Mouse (Mus musculus) C2C12 (cell line): ENCODE results near the gene Zfp329. TPM values are rescaled to one million over a fixed set of nuclear protein-coding genes. Genes with fewer than 3 reads are reported as not detected.

ENCODE experiments used
- H3K27me3 ChIP-seq: one replicate; pipeline ENCODE4 v1.6.1; 2011; ENCODE audit not compliant: control insufficient read depth, insufficient read depth, insufficient read length
- H3K36me3 ChIP-seq: one replicate; pipeline ENCODE4 v1.6.1; 2011; ENCODE audit not compliant: control insufficient read depth, insufficient read depth
- H3K4me3 ChIP-seq: one replicate; pipeline ENCODE4 v1.5.1; 2011; ENCODE audit warnings: mild to moderate bottlenecking, control low read depth; ENCODE audit not compliant: poor library complexity, insufficient read depth, severe bottlenecking
- H3K79me2 ChIP-seq: one replicate; pipeline ENCODE4 v1.6.1; 2011; ENCODE audit not compliant: control insufficient read depth, insufficient read depth
- H3K79me3 ChIP-seq: one replicate; pipeline ENCODE4 v1.6.1; 2011; ENCODE audit warnings: low read depth, control low read depth
- H3ac ChIP-seq: one replicate; pipeline ENCODE3; 2011; ENCODE audit warnings: low read depth; ENCODE audit not compliant: control insufficient read depth, insufficient read length
- CEBPB ChIP-seq: IDR thresholded peaks from one replicate; pipeline ENCODE4 v1.6.1; 2011; ENCODE audit warnings: low read depth, mild to moderate bottlenecking, control low read depth, moderate library complexity
- CTCF ChIP-seq: IDR thresholded peaks from one replicate; pipeline ENCODE4 v1.5.1; 2011; ENCODE audit not compliant: control insufficient read depth, insufficient read depth, insufficient read length
- FOSL1 ChIP-seq: IDR thresholded peaks from one replicate; pipeline ENCODE4 v1.8.0; 2011; ENCODE audit warnings: mild to moderate bottlenecking, low read length; ENCODE audit not compliant: poor library complexity, insufficient read depth, severe bottlenecking
- MAX ChIP-seq: IDR thresholded peaks from one replicate; pipeline ENCODE4 v1.6.1; 2011; ENCODE audit warnings: mild to moderate bottlenecking, control low read depth
- MYOD1 ChIP-seq: IDR thresholded peaks from one replicate; pipeline ENCODE4 v1.6.1; 2011; ENCODE audit warnings: low read depth; ENCODE audit not compliant: control insufficient read depth, insufficient read length
- MYOG ChIP-seq: IDR thresholded peaks from one replicate; pipeline ENCODE4 v1.6.1; 2011; ENCODE audit not compliant: control insufficient read depth, insufficient read length; ENCODE audit errors: extremely low read depth
- USF1 ChIP-seq: IDR thresholded peaks from one replicate; pipeline ENCODE4 v1.6.1; 2011; ENCODE audit warnings: low read depth, mild to moderate bottlenecking, control low read depth, moderate library complexity
- long read RNA-seq, 2 experiments: library from polyadenylated mRNA; unstranded; transcript quantifications; one replicate each; pipeline ENCODE4 v2.0.0; 2019 to 2020
- polyA plus RNA-seq: library from polyadenylated mRNA; unstranded; fragments of >200 nt; fragmentation: generic; extraction: Trizol; gene quantifications from one replicate; pipeline ENCODE4 v1.2.1, GENCODE M21; 2012; ENCODE audit warnings: missing spikeins

The Zfp329 gene
- polyA plus RNA-seq, result 0.75 TPM
- long read RNA-seq, experiment 1, full-length matches to known transcripts, result 1 of 2 reads
- long read RNA-seq, experiment 1, partial matches to known transcripts, result 0 of 2 reads
- long read RNA-seq, experiment 1, other reads (novel, unspliced or antisense), result 1 of 2 reads
- long read RNA-seq, experiment 2, full-length matches to known transcripts, result 4 of 5 reads
- long read RNA-seq, experiment 2, partial matches to known transcripts, result 0 of 5 reads
- long read RNA-seq, experiment 2, other reads (novel, unspliced or antisense), result 1 of 5 reads

- TF ChIP-seq MYOG (no peak), MYOD1 (no peak)
Observed at GRCm38 (mm10) chr7:12818521-12819295, at the start of gene Zfp329. Zfp329 (minus strand) TSS chr7:12818858.

GRCm38 (mm10) chr7:12835779-12836178 lies 17.1 kb upstream of the Zfp329 start:
- H3K4me3 ChIP-seq, result no peak overlapping the region
- H3ac ChIP-seq, result no peak overlapping the region
- peaks cover 19% of the 10 kb centered on the region for H3K36me3 ChIP-seq
- H3K27me3 ChIP-seq, result no peaks in the 10 kb centered on the region
- TF ChIP-seq MYOD1 (no peak), MYOG (no peak), FOSL1 (no peak), MAX (no peak), CEBPB (no peak), USF1 (no peak), CTCF (no peak)
- no peaks in the 10 kb centered on the region for H3K79me3 ChIP-seq
- no peaks in the 10 kb centered on the region for H3K79me2 ChIP-seq

More at GRCm38 (mm10) chr7:12818521-12819295, at the start of gene Zfp329:
- H3K36me3 ChIP-seq, result no peaks in the 10 kb centered on the region
- peaks cover 23% of the 10 kb centered on the region for H3K79me2 ChIP-seq
- peaks cover 12% of the 10 kb centered on the region for H3K79me3 ChIP-seq
- peak within 1 kb of the TSS; percentile 60 for H3K4me3 ChIP-seq
- H3ac ChIP-seq, result peak within 1 kb of the TSS; percentile 87
- H3K27me3 ChIP-seq, result no peaks in the 10 kb centered on the region

- TF ChIP-seq CEBPB, result no peak
- no peak for TF ChIP-seq MAX
- no peak for TF ChIP-seq MYOG
- TF ChIP-seq CTCF, result no peak
- TF ChIP-seq USF1, result no peak
- TF ChIP-seq MYOD1, result no peak
- TF ChIP-seq FOSL1, result no peak
- Histone ChIP-seq H3K4me3 (peak overlapping the region; percentile 39), H3ac (peak overlapping the region; percentile 31), H3K79me3 (no peaks in the 10 kb centered on the region), H3K36me3 (peaks cover 19% of the 10 kb centered on the region), H3K27me3 (no peaks in the 10 kb centered on the region), H3K79me2 (no peaks in the 10 kb centered on the region)
Observed at GRCm38 (mm10) chr7:12835193-12835671, 16.6 kb upstream of the Zfp329 start.

GRCm38 (mm10) chr7:12834162-12835120 lies 15.8 kb upstream of the Zfp329 start, which contains the start of gene Zfp110:
Zfp110 (plus strand) TSS chr7:12834761.
- no peaks in the 10 kb centered on the region for H3K79me3 ChIP-seq
- peaks cover 15% of the 10 kb centered on the region for H3K36me3 ChIP-seq
- peak within 1 kb of the TSS; percentile 39 for H3K4me3 ChIP-seq
- TF ChIP-seq MAX (peak; percentile 44), MYOG (no peak), USF1 (no peak), FOSL1 (no peak), MYOD1 (no peak)
- peak within 1 kb of the TSS; percentile 31 for H3ac ChIP-seq
- H3K79me2 ChIP-seq, result no peaks in the 10 kb centered on the region
- H3K27me3 ChIP-seq, result no peaks in the 10 kb centered on the region

DNA sequence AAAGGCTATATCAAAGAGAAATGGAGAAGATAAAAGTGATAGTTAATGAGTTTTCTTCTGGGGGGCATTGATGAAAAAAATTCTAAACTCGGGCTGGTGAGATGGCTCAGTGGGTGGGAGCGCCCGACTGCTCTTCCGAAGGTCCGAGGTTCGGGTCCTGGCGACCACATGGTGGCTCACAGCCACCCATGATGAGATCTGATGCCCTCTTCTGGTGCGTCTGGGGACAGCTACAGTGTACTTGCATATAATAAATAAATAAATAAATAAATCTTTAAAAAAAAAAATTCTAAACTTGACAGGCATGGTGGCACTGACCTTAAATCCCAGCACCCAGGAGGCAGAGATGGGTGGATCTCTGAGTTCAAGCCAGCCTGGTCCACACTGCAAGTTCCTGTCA lies 3.1 kb downstream of the Zfp329 start:
- H3K36me3 ChIP-seq, result peaks cover 10% of the 10 kb centered on the region
- peaks cover 22% of the 10 kb centered on the region for H3K79me3 ChIP-seq
- TF ChIP-seq USF1 (no peak), FOSL1 (no peak), MYOG (no peak), CTCF (no peak), MYOD1 (no peak), CEBPB (no peak), MAX (no peak)
- H3K4me3 ChIP-seq, result no peak overlapping the region
- peaks cover 28% of the 10 kb centered on the region for H3K79me2 ChIP-seq
- H3ac ChIP-seq, result no peak overlapping the region
- H3K27me3 ChIP-seq, result no peaks in the 10 kb centered on the region
